Mouse (Mus musculus) spleen, adult 2 months (tissue): Measurements from ENCODE around the gene Atg7. TPM values are rescaled to one million over a fixed set of nuclear protein-coding genes. Genes with fewer than 3 reads are reported as not detected.

ENCODE experiments used
- DNase-seq, 2 experiments: peaks; one replicate each; pipeline versions ENCODE4 v3.0.0 to v3.0.0-alpha.2; 2012 to 2021; ENCODE audit warnings: low spot score in 2 of 2, low read depth in 1 of 2
- H3K27ac ChIP-seq: fragments of 200-500 bp; 2 replicates; pipeline ENCODE4 v1.5.1; 2012; ENCODE audit warnings: low read length, inconsistent platforms; ENCODE audit not compliant: insufficient read depth
- H3K27me3 ChIP-seq: fragments of 200-500 bp; 2 replicates; pipeline ENCODE4 v1.6.1; 2012; ENCODE audit warnings: mild to moderate bottlenecking, moderate library complexity, low read length, inconsistent platforms; ENCODE audit not compliant: control insufficient read depth, insufficient read depth
- H3K36me3 ChIP-seq: fragments of 200-500 bp; 2 replicates; pipeline ENCODE4 v1.6.1; 2012; ENCODE audit warnings: mild to moderate bottlenecking, low read length, inconsistent platforms; ENCODE audit not compliant: control insufficient read depth, insufficient read depth
- H3K4me1 ChIP-seq: fragments of 200-500 bp; 2 replicates; pipeline ENCODE4 v1.6.1; 2011; ENCODE audit warnings: inconsistent platforms; ENCODE audit not compliant: control insufficient read depth, insufficient read depth, insufficient read length
- H3K4me3 ChIP-seq: fragments of 200-500 bp; 2 replicates; pipeline ENCODE4 v1.5.1; 2011; ENCODE audit warnings: mild to moderate bottlenecking, inconsistent platforms; ENCODE audit not compliant: insufficient read depth, insufficient read length; ENCODE audit errors: extremely low read depth
- CTCF ChIP-seq: fragments of 200-500 bp; IDR thresholded peaks from 2 replicates; pipeline ENCODE4 v1.5.1; 2011; ENCODE audit warnings: mild to moderate bottlenecking, inconsistent platforms; ENCODE audit not compliant: insufficient read depth, insufficient read length, insufficient replicate concordance; ENCODE audit errors: extremely low read depth
- POLR2A ChIP-seq: fragments of 200-500 bp; IDR thresholded peaks from 2 replicates; pipeline ENCODE4 v1.6.1; 2011; ENCODE audit warnings: low read depth, low read length, inconsistent platforms
- WGBS: fragments of 180-500 bp; shearing (Covaris S2); methylation state at CpG from one replicate; pipeline ENCODE4 v1.1.7; 2018; 5-methylcytosine and 5-hydroxymethylcytosine counted together
- polyA plus RNA-seq: library from polyadenylated mRNA; depleted of rRNA; stranded (reverse); fragments of >200 nt; gene quantifications from 2 replicates; pipeline ENCODE4 v1.2.3, GENCODE M21; 2012

Atg7 gene
- polyA plus RNA-seq, 1 experiment, result 11.7 TPM

GRCm38 (mm10) chr6:114874138-114874928 lies 231.4 kb downstream of the Atg7 start:
- DNase-seq, result no peak
- Histone ChIP-seq H3K36me3 (no peaks in the 10 kb centered on the region), H3K4me3 (peak overlapping the region; percentile 68), H3K27me3 (no peaks in the 10 kb centered on the region), H3K4me1 (peaks cover 35% of the 10 kb centered on the region; the same call in 1 of the 2 replicates), H3K27ac (peak overlapping the region; percentile 92)
- WGBS, result 6% methylated on average over 19 of the region's 19 CpGs
- TF ChIP-seq POLR2A (no peak), CTCF (no peak)

- Histone ChIP-seq H3K4me1 (peaks cover 35% of the 10 kb centered on the region; the same call in 1 of the 2 replicates), H3K27me3 (no peaks in the 10 kb centered on the region), H3K4me3 (peak overlapping the region; percentile 68), H3K36me3 (no peaks in the 10 kb centered on the region), H3K27ac (peak overlapping the region; percentile 92)
- peak; percentile 45 to 79 for DNase-seq
- WGBS, result under 1% methylated on average over 18 of the region's 18 CpGs
- TF ChIP-seq CTCF (no peak), POLR2A (no peak)
Measured at GRCm38 (mm10) chr6:114875018-114875558, 232.2 kb downstream of the Atg7 start.

- Histone ChIP-seq H3K4me3 (no peak overlapping the region), H3K27me3 (no peaks in the 10 kb centered on the region), H3K36me3 (no peaks in the 10 kb centered on the region), H3K4me1 (peaks cover 35% of the 10 kb centered on the region; the same call in 1 of the 2 replicates), H3K27ac (peak overlapping the region; percentile 92)
- TF ChIP-seq POLR2A (no peak), CTCF (no peak)
- WGBS, result 53% methylated on average over 4 of the region's 4 CpGs
- DNase-seq, result no peak
Measured at GRCm38 (mm10) chr6:114876033-114876432, 233.1 kb downstream of the Atg7 start.

GRCm38 (mm10) chr6:114876546-114876945 lies 233.6 kb downstream of the Atg7 start:
- H3K36me3 ChIP-seq, result no peaks in the 10 kb centered on the region
- no peak for DNase-seq
- WGBS, result 68% methylated on average over 6 of the region's 6 CpGs
- H3K4me1 ChIP-seq, result peaks cover 35% of the 10 kb centered on the region; the same call in 1 of the 2 replicates
- H3K27ac ChIP-seq, result peak overlapping the region; percentile 92; the same call in 1 of the 2 replicates
- TF ChIP-seq CTCF (no peak), POLR2A (no peak)
- no peak overlapping the region for H3K4me3 ChIP-seq
- H3K27me3 ChIP-seq, result no peaks in the 10 kb centered on the region

GRCm38 (mm10) chr6:114878841-114879520 lies 236.1 kb downstream of the Atg7 start:
- Histone ChIP-seq H3K27ac (no peak overlapping the region), H3K36me3 (no peaks in the 10 kb centered on the region), H3K27me3 (no peaks in the 10 kb centered on the region), H3K4me1 (peaks cover 20% of the 10 kb centered on the region; the same call in 1 of the 2 replicates), H3K4me3 (no peak overlapping the region)
- no peak for TF ChIP-seq CTCF
- TF ChIP-seq POLR2A, result no peak
- WGBS, result 91% methylated on average over 19 of the region's 19 CpGs
- DNase-seq, result no peak

- Histone ChIP-seq H3K4me3 (no peak overlapping the region), H3K36me3 (no peaks in the 10 kb centered on the region), H3K27ac (no peak overlapping the region), H3K4me1 (peaks cover 12% of the 10 kb centered on the region; the same call in 1 of the 2 replicates), H3K27me3 (no peaks in the 10 kb centered on the region)
- no peak for DNase-seq
- 83% methylated on average over 4 of the region's 4 CpGs for WGBS
- no peak for TF ChIP-seq POLR2A
- no peak for TF ChIP-seq CTCF
Measured at GRCm38 (mm10) chr6:114880798-114881197, 237.9 kb downstream of the Atg7 start.
